Mouse (Mus musculus) erythroblast, embryonic 14.5 days (primary cell): ENCODE measurements around the gene Epop.

Experiments used
- GATA1 ChIP-seq: IDR thresholded peaks from 2 replicates; pipeline ENCODE4 v1.6.1; 2012; ENCODE audit warnings: low read length, inconsistent platforms, mixed read lengths
- TAL1 ChIP-seq: IDR thresholded peaks from 3 replicates; pipeline ENCODE4 v1.6.1; 2012; ENCODE audit warnings: low read length, inconsistent platforms, mixed read lengths

- TF ChIP-seq GATA1 (no peak), TAL1 (no peak)
Observed at GRCm38 (mm10) chr11:97590227-97590960, 39.1 kb downstream of the Epop start.
